Mouse (Mus musculus) stomach, postnatal 0 days (tissue): Measurements from ENCODE around the gene Map3k19. TPM values are rescaled to one million over a fixed set of nuclear protein-coding genes. Genes with fewer than 3 reads are reported as not detected.

ENCODE experiments used
- ATAC-seq: fragments of 200-750 bp; cut with Nextera tagmentation; 2 replicates; pipeline ENCODE4 v1.8.0; 2017; ENCODE audit not compliant: low FRiP score, low TSS enrichment
- DNase-seq: peaks from one replicate; pipeline ENCODE4 v3.0.0-alpha.2; 2016; ENCODE audit warnings: low spot score
- H3K27ac ChIP-seq: fragments of 300-500 bp; sonication (generic); replicated peaks from 2 replicates; pipeline ENCODE4 v1.5.1; 2014; ENCODE audit warnings: mild to moderate bottlenecking, control low read depth
- H3K27me3 ChIP-seq: fragments of 300-500 bp; sonication (generic); 2 replicates; pipeline ENCODE4 v1.6.1; 2014; ENCODE audit warnings: low read length; ENCODE audit not compliant: control insufficient read depth, insufficient read depth
- H3K36me3 ChIP-seq: fragments of 300-500 bp; sonication (generic); 2 replicates; pipeline ENCODE4 v1.6.1; 2014; ENCODE audit warnings: low read length, mixed read lengths; ENCODE audit not compliant: control insufficient read depth, insufficient read depth
- H3K4me1 ChIP-seq: fragments of 300-500 bp; sonication (generic); replicated peaks from 2 replicates; pipeline ENCODE4 v1.6.1; 2014; ENCODE audit warnings: antibody characterized with exemption; ENCODE audit not compliant: control insufficient read depth, insufficient read depth
- H3K4me2 ChIP-seq: fragments of 300-500 bp; sonication (generic); replicated peaks from 2 replicates; pipeline ENCODE4 v1.6.1; 2014; ENCODE audit warnings: low read depth, mild to moderate bottlenecking, control low read depth, moderate library complexity
- H3K4me3 ChIP-seq: fragments of 300-500 bp; sonication (generic); 2 replicates; pipeline ENCODE4 v1.5.1; 2014; ENCODE audit warnings: low read depth, low read length, control low read depth
- H3K9ac ChIP-seq: fragments of 300-500 bp; sonication (generic); 2 replicates; pipeline ENCODE4 v1.6.1; 2014; ENCODE audit warnings: mild to moderate bottlenecking, low read length, control low read depth, mixed read lengths
- H3K9me3 ChIP-seq: fragments of 300-500 bp; sonication (generic); 2 replicates; pipeline ENCODE4 v1.6.1; 2016; ENCODE audit warnings: low read length; ENCODE audit not compliant: control insufficient read depth
- CTCF ChIP-seq: IDR thresholded peaks from 2 replicates; pipeline ENCODE4 v1.5.1; 2016; ENCODE audit warnings: antibody characterized with exemption, low read depth, mild to moderate bottlenecking, moderate library complexity
- EP300 ChIP-seq: optimal IDR thresholded peaks from 2 replicates; pipeline ENCODE3; 2016; ENCODE audit warnings: antibody characterized with exemption
- WGBS: fragments of 180-500 bp; shearing (Covaris S2); extraction: QIAGEN DNeasy Blood & Tissue Kit; methylation state at CpG from one replicate; pipeline ENCODE4 v1.1.7; 2014; 5-methylcytosine and 5-hydroxymethylcytosine counted together
- polyA plus RNA-seq: library from polyadenylated mRNA; unstranded; fragments of >200 nt; fragmentation: Nextera tagmentation; extraction: Ambion mirVana; gene quantifications from 2 replicates; pipeline ENCODE4 v1.2.1, GENCODE M21; 2015

Gene Map3k19
- polyA plus RNA-seq, 1 experiment from 2014 or later = not detected

- Histone ChIP-seq H3K27me3 (no peaks in the 10 kb centered on the region), H3K4me2 (no peak overlapping the region), H3K4me3 (no peak overlapping the region), H3K9me3 (no peaks in the 10 kb centered on the region), H3K9ac (no peak overlapping the region), H3K27ac (no peak overlapping the region), H3K4me1 (0 out of 2 replicates have a peak, but pooled peaks cover 2% of the 10 kb centered on the region), H3K36me3 (no peaks in the 10 kb centered on the region)
- WGBS = 86% methylated on average over 3 of the region's 3 CpGs
- no peak for TF ChIP-seq EP300
- TF ChIP-seq CTCF = no peak
- DNase-seq (no peak), ATAC-seq (no peak)
Observed at GRCm38 (mm10) chr1:127778611-127779010, 76.2 kb downstream of the Map3k19 start.

- no peak overlapping the region for H3K27ac ChIP-seq
- no peaks in the 10 kb centered on the region for H3K36me3 ChIP-seq
- H3K4me3 ChIP-seq = peak overlapping the region; percentile 0; the same call in 1 of the 2 replicates
- DNase-seq (no peak), ATAC-seq (no peak)
- peak overlapping the region; percentile 35 for H3K4me2 ChIP-seq
- WGBS = 37% methylated on average over 6 of the region's 6 CpGs
- H3K9me3 ChIP-seq = no peaks in the 10 kb centered on the region
- H3K4me1 ChIP-seq = 0 out of 2 replicates have a peak, but pooled peaks cover 2% of the 10 kb centered on the region
- no peaks in the 10 kb centered on the region for H3K27me3 ChIP-seq
- no peak overlapping the region for H3K9ac ChIP-seq
- TF ChIP-seq CTCF = no peak
- no peak for TF ChIP-seq EP300
Observed at GRCm38 (mm10) chr1:127776246-127776645, 78.6 kb downstream of the Map3k19 start.

- no peak for TF ChIP-seq CTCF
- no peak for TF ChIP-seq EP300
- Histone ChIP-seq H3K4me3 (peak overlapping the region; percentile 90), H3K27me3 (no peaks in the 10 kb centered on the region), H3K4me2 (peak overlapping the region; percentile 68), H3K9ac (peak overlapping the region; percentile 94), H3K9me3 (no peaks in the 10 kb centered on the region), H3K36me3 (no peaks in the 10 kb centered on the region), H3K27ac (no peak overlapping the region), H3K4me1 (0 out of 2 replicates have a peak, but pooled peaks cover 2% of the 10 kb centered on the region)
- no peak for ATAC-seq
- no peak for DNase-seq
- WGBS = 7% methylated on average over 10 of the region's 10 CpGs
Observed at GRCm38 (mm10) chr1:127775206-127775720, 79.6 kb downstream of the Map3k19 start.

GRCm38 (mm10) chr1:127774501-127774880 is 80.3 kb downstream of the Map3k19 start:
- H3K36me3 ChIP-seq = no peaks in the 10 kb centered on the region
- WGBS = 1% methylated on average over 31 of the region's 31 CpGs

GRCm38 (mm10) chr1:127773803-127774500 is 80.9 kb downstream of the Map3k19 start, which contains the start of gene Ccnt2:
Gene Ccnt2 (plus strand): TSS chr1:127774164.
- peak within 1 kb of the TSS; percentile 68 for H3K4me2 ChIP-seq
- under 1% methylated on average over 57 of the region's 63 CpGs for WGBS
- peak within 1 kb of the TSS; percentile 90 for H3K4me3 ChIP-seq
- no peaks in the 10 kb centered on the region for H3K9me3 ChIP-seq
- TF ChIP-seq CTCF (peak; percentile 52), EP300 (no peak)
- 0 out of 2 replicates have a peak, but pooled peaks cover 2% of the 10 kb centered on the region for H3K4me1 ChIP-seq
- H3K27ac ChIP-seq = peak within 1 kb of the TSS; percentile 98
- H3K36me3 ChIP-seq = no peaks in the 10 kb centered on the region
- peak; percentile 99 for ATAC-seq
- DNase-seq = peak; percentile 100
- peak within 1 kb of the TSS; percentile 94 for H3K9ac ChIP-seq
- H3K27me3 ChIP-seq = no peaks in the 10 kb centered on the region

More at GRCm38 (mm10) chr1:127774501-127774880, 80.3 kb downstream of the Map3k19 start:
- H3K27ac ChIP-seq = peak overlapping the region; percentile 98
- DNase-seq (no peak), ATAC-seq (peak; percentile 37)
- peak overlapping the region; percentile 94 for H3K9ac ChIP-seq
- H3K9me3 ChIP-seq = no peaks in the 10 kb centered on the region
- H3K4me3 ChIP-seq = peak overlapping the region; percentile 90
- TF ChIP-seq EP300 (no peak), CTCF (no peak)
- 0 out of 2 replicates have a peak, but pooled peaks cover 2% of the 10 kb centered on the region for H3K4me1 ChIP-seq
- no peaks in the 10 kb centered on the region for H3K27me3 ChIP-seq
- H3K4me2 ChIP-seq = peak overlapping the region; percentile 68
